Mouse (Mus musculus) liver, postnatal 0 days (tissue): ENCODE results near the gene Sqor.

Source experiments
- CTCF ChIP-seq: sonication (generic); IDR thresholded peaks from 2 replicates; pipeline ENCODE4 v1.5.1; 2016; ENCODE audit warnings: antibody characterized with exemption, low read depth
- EP300 ChIP-seq: IDR thresholded peaks from 2 replicates; pipeline ENCODE4 v1.6.1; 2016; ENCODE audit warnings: antibody characterized with exemption, low read depth, mild to moderate bottlenecking

DNA sequence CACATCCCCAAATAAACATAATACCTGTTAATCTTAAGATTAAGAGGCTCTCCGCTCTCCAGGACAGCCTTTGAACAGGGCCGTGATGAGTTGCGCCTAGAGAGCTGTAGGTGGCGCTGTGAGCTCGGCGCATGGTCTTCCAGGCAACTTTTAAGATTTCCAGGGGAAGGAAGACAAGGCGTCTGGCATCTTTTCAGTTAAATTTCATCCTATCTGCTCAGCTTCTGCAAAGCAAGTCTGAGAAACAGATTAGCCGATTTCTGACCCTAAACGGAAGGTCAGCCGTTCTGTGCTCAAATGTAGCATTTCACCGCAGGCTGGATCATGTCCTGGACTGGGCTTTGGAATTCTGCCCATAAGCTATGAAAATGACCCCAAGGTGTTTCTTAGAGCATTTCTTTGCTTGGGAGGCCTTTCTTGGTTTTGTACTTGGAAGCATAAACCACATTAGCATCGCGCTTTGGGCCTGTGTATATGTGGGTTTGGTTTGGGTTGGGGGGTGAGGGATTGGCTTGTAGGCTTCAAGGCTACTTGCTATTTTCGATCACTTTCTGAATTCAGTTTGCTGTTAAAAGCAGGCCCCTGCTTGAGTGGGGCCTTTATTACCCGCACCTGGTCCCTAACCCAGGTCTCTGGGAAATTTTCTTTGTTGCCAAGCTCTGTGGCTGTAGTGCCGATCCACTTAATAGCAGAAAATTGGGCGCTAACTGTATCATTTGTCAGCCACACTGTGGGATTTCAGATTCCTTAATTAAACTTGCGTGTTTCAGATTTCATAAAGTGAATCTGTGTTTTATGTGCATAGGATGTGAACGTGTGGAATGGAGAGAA lies 60.6 kb downstream of the Sqor start:
- TF ChIP-seq CTCF (peak; percentile 72), EP300 (no peak)
